Mouse (Mus musculus): ENCODE measurements around the gene Eva1c.

Eva1c gene

GRCm38 (mm10) chr16:90864693-90865092 lies 38.2 kb downstream of the Eva1c start:
- no peak for DNase-seq (ENCODE audit: low spot score in 2 of 2)

GRCm38 (mm10) chr16:90865652-90866051 lies 39.1 kb downstream of the Eva1c start:
- DNase-seq (ENCODE audit: low spot score in 2 of 2) = no peak

GRCm38 (mm10) chr16:90868129-90868528 lies 41.6 kb downstream of the Eva1c start:
- DNase-seq (ENCODE audit: low spot score in 2 of 2) = no peak

- no peak for DNase-seq (ENCODE audit: low spot score in 2 of 2)
Measured at GRCm38 (mm10) chr16:90869361-90869760, 42.8 kb downstream of the Eva1c start.

GRCm38 (mm10) chr16:90872936-90873335 lies 46.4 kb downstream of the Eva1c start:
- no peak for DNase-seq (ENCODE audit: low spot score in 2 of 2)

GRCm38 (mm10) chr16:90874536-90874935 lies 48.0 kb downstream of the Eva1c start:
- no peak for DNase-seq (ENCODE audit: low spot score in 2 of 2)

- no peak for DNase-seq (ENCODE audit: low spot score in 2 of 2)
Measured at GRCm38 (mm10) chr16:90878135-90878860, 51.8 kb downstream of the Eva1c start.

GRCm38 (mm10) chr16:90882501-90882977 lies 56.0 kb downstream of the Eva1c start:
- DNase-seq (ENCODE audit: low spot score in 2 of 2) = no peak

GRCm38 (mm10) chr16:90885351-90885750 lies 58.8 kb downstream of the Eva1c start:
- DNase-seq (ENCODE audit: low spot score in 2 of 2) = no peak

GRCm38 (mm10) chr16:90885781-90886565 lies 59.5 kb downstream of the Eva1c start:
- no peak for DNase-seq (ENCODE audit: low spot score in 2 of 2)

GRCm38 (mm10) chr16:90890683-90891082 lies 64.2 kb downstream of the Eva1c start:
- DNase-seq (ENCODE audit: low spot score in 2 of 2) = no peak

- DNase-seq (ENCODE audit: low spot score in 2 of 2) = no peak
Measured at GRCm38 (mm10) chr16:90891601-90892000, 65.1 kb downstream of the Eva1c start.

GRCm38 (mm10) chr16:90892081-90892480 lies 65.6 kb downstream of the Eva1c start:
- DNase-seq (ENCODE audit: low spot score in 2 of 2) = no peak

GRCm38 (mm10) chr16:90893019-90893418 lies 66.5 kb downstream of the Eva1c start:
- DNase-seq (ENCODE audit: low spot score in 2 of 2) = no peak

GRCm38 (mm10) chr16:90893792-90894191 lies 67.3 kb downstream of the Eva1c start:
- DNase-seq (ENCODE audit: low spot score in 2 of 2) = no peak

GRCm38 (mm10) chr16:90897651-90898050 lies 71.1 kb downstream of the Eva1c start:
- no peak for DNase-seq (ENCODE audit: low spot score in 2 of 2)

- no peak for DNase-seq (ENCODE audit: low spot score in 2 of 2)
Measured at GRCm38 (mm10) chr16:90899498-90899897, 73.0 kb downstream of the Eva1c start.

GRCm38 (mm10) chr16:90901364-90901763 lies 74.8 kb downstream of the Eva1c start:
- DNase-seq (ENCODE audit: low spot score in 2 of 2) = no peak

GRCm38 (mm10) chr16:90903300-90903699 lies 76.8 kb downstream of the Eva1c start:
- no peak for DNase-seq (ENCODE audit: low spot score in 2 of 2)

GRCm38 (mm10) chr16:90907250-90907649 lies 80.7 kb downstream of the Eva1c start:
- no peak for DNase-seq (ENCODE audit: low spot score in 2 of 2)

- no peak for DNase-seq (ENCODE audit: low spot score in 2 of 2)
Measured at GRCm38 (mm10) chr16:90910855-90911533, 84.5 kb downstream of the Eva1c start.

GRCm38 (mm10) chr16:90911766-90912165 lies 85.2 kb downstream of the Eva1c start:
- DNase-seq (ENCODE audit: low spot score in 2 of 2) = no peak
